Mouse (Mus musculus): ENCODE measurements around the gene Hsd17b13. TPM values are rescaled to one million over a fixed set of nuclear protein-coding genes. Genes with fewer than 3 reads are reported as not detected.

The Hsd17b13 gene
- polyA plus RNA-seq, 1 experiment from 2014 or later = 76.5 TPM

GRCm38 (mm10) chr5:104003955-104004354 is 26.7 kb upstream of the Hsd17b13 start:
- H3K36me3 ChIP-seq (ENCODE audit: control insufficient read depth, insufficient read depth) = peaks cover 64% of the 10 kb centered on the region
- ATAC-seq = no peak
- H3K27me3 ChIP-seq (replicated peaks; ENCODE audit: control insufficient read depth, insufficient read depth, low read length) = no peaks in the 10 kb centered on the region
- H3K4me3 ChIP-seq (ENCODE audit: low read depth, low read length) = no peak overlapping the region
- no peaks in the 10 kb centered on the region for H3K9me3 ChIP-seq (ENCODE audit: control insufficient read depth)
- H3K4me2 ChIP-seq (replicated peaks; ENCODE audit: low read depth) = no peak overlapping the region
- WGBS = 72% methylated on average over 2 of the region's 2 CpGs
- H3K27ac ChIP-seq (ENCODE audit: low read depth, low read length) = no peak overlapping the region
- no peak overlapping the region for H3K9ac ChIP-seq (ENCODE audit: low read depth, low read length)
- TF ChIP-seq CTCF (IDR thresholded peaks at IDR 0.05; ENCODE audit: low read depth) = no peak
- no peaks in the 10 kb centered on the region for H3K4me1 ChIP-seq (replicated peaks; ENCODE audit: control insufficient read depth, insufficient read depth, low read length)

- Histone ChIP-seq H3K36me3 (ENCODE audit: control insufficient read depth, insufficient read depth) (peaks cover 58% of the 10 kb centered on the region), H3K27ac (ENCODE audit: low read depth, low read length) (no peak overlapping the region), H3K4me1 (replicated peaks; ENCODE audit: control insufficient read depth, insufficient read depth, low read length) (no peaks in the 10 kb centered on the region), H3K27me3 (replicated peaks; ENCODE audit: control insufficient read depth, insufficient read depth, low read length) (no peaks in the 10 kb centered on the region), H3K9me3 (ENCODE audit: control insufficient read depth) (no peaks in the 10 kb centered on the region), H3K4me3 (ENCODE audit: low read depth, low read length) (no peak overlapping the region), H3K9ac (ENCODE audit: low read depth, low read length) (no peak overlapping the region), H3K4me2 (replicated peaks; ENCODE audit: low read depth) (no peak overlapping the region)
- ATAC-seq = no peak
- 54% methylated on average over 15 of the region's 15 CpGs for WGBS
- TF ChIP-seq CTCF (IDR thresholded peaks at IDR 0.05; ENCODE audit: low read depth) = no peak
These were observed 26.2 kb upstream of the Hsd17b13 start for GRCm38 (mm10) chr5:104003256-104003931.

GRCm38 (mm10) chr5:104002549-104003255 is 25.5 kb upstream of the Hsd17b13 start:
- TF ChIP-seq CTCF (IDR thresholded peaks at IDR 0.05; ENCODE audit: low read depth) = no peak
- Histone ChIP-seq H3K4me1 (replicated peaks; ENCODE audit: control insufficient read depth, insufficient read depth, low read length) (no peaks in the 10 kb centered on the region), H3K4me2 (replicated peaks; ENCODE audit: low read depth) (no peak overlapping the region), H3K9ac (ENCODE audit: low read depth, low read length) (no peak overlapping the region), H3K36me3 (ENCODE audit: control insufficient read depth, insufficient read depth) (peaks cover 51% of the 10 kb centered on the region), H3K9me3 (ENCODE audit: control insufficient read depth) (no peaks in the 10 kb centered on the region), H3K27ac (ENCODE audit: low read depth, low read length) (no peak overlapping the region), H3K27me3 (replicated peaks; ENCODE audit: control insufficient read depth, insufficient read depth, low read length) (no peaks in the 10 kb centered on the region), H3K4me3 (ENCODE audit: low read depth, low read length) (no peak overlapping the region)
- WGBS = 41% methylated on average over 18 of the region's 18 CpGs
- no peak for ATAC-seq

GRCm38 (mm10) chr5:103999738-104000137 is 22.5 kb upstream of the Hsd17b13 start:
- Histone ChIP-seq H3K36me3 (ENCODE audit: control insufficient read depth, insufficient read depth) (peaks cover 31% of the 10 kb centered on the region), H3K9me3 (ENCODE audit: control insufficient read depth) (no peaks in the 10 kb centered on the region), H3K27ac (ENCODE audit: low read depth, low read length) (no peak overlapping the region), H3K9ac (ENCODE audit: low read depth, low read length) (no peak overlapping the region), H3K4me3 (ENCODE audit: low read depth, low read length) (no peak overlapping the region), H3K4me2 (replicated peaks; ENCODE audit: low read depth) (no peak overlapping the region), H3K27me3 (replicated peaks; ENCODE audit: control insufficient read depth, insufficient read depth, low read length) (no peaks in the 10 kb centered on the region), H3K4me1 (replicated peaks; ENCODE audit: control insufficient read depth, insufficient read depth, low read length) (no peaks in the 10 kb centered on the region)
- peak; percentile 94 for TF ChIP-seq CTCF (IDR thresholded peaks at IDR 0.05; ENCODE audit: low read depth)
- WGBS = 8% methylated on average over 5 of the region's 5 CpGs
- peak; percentile 55 for ATAC-seq

- no peaks in the 10 kb centered on the region for H3K9me3 ChIP-seq (ENCODE audit: control insufficient read depth)
- no peak overlapping the region for H3K4me3 ChIP-seq (ENCODE audit: low read depth, low read length)
- H3K27ac ChIP-seq (ENCODE audit: low read depth, low read length) = no peak overlapping the region
- peaks cover 32% of the 10 kb centered on the region for H3K36me3 ChIP-seq (ENCODE audit: control insufficient read depth, insufficient read depth)
- no peak for ATAC-seq
- H3K27me3 ChIP-seq (replicated peaks; ENCODE audit: control insufficient read depth, insufficient read depth, low read length) = no peaks in the 10 kb centered on the region
- H3K4me1 ChIP-seq (replicated peaks; ENCODE audit: control insufficient read depth, insufficient read depth, low read length) = no peaks in the 10 kb centered on the region
- no peak for TF ChIP-seq CTCF (IDR thresholded peaks at IDR 0.05; ENCODE audit: low read depth)
- H3K4me2 ChIP-seq (replicated peaks; ENCODE audit: low read depth) = no peak overlapping the region
- H3K9ac ChIP-seq (ENCODE audit: low read depth, low read length) = no peak overlapping the region
- WGBS = 50% methylated on average over 5 of the region's 5 CpGs
These were observed 21.5 kb upstream of the Hsd17b13 start for GRCm38 (mm10) chr5:103998739-103999138.

DNA sequence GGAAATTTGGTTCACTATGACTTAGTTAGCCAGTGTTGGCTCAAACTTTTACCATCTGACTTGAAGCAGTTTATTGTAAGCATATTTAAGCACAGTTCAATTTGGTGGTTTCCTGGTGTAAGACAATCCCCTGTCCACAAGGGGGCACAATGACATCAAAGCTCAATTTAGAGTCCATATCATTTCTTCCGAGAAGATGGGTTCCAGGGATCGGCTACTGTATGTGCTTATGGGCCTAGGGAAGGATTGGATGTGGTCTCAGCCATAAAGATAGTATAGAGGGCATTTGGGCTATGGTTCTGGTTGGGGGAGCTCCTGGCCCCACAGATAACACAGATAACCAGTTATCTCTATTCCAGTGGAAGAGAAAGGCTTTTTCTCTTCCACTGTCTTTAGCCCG is 18.0 kb upstream of the Hsd17b13 start:
- peaks cover 23% of the 10 kb centered on the region for H3K36me3 ChIP-seq (ENCODE audit: control insufficient read depth, insufficient read depth)
- no peaks in the 10 kb centered on the region for H3K27me3 ChIP-seq (replicated peaks; ENCODE audit: control insufficient read depth, insufficient read depth, low read length)
- H3K4me1 ChIP-seq (replicated peaks; ENCODE audit: control insufficient read depth, insufficient read depth, low read length) = no peaks in the 10 kb centered on the region
- H3K27ac ChIP-seq (ENCODE audit: low read depth, low read length) = no peak overlapping the region
- peak; percentile 76 for TF ChIP-seq CTCF (IDR thresholded peaks at IDR 0.05; ENCODE audit: low read depth)
- H3K4me3 ChIP-seq (ENCODE audit: low read depth, low read length) = no peak overlapping the region
- WGBS = 57% methylated on average over 3 of the region's 3 CpGs
- H3K9me3 ChIP-seq (ENCODE audit: control insufficient read depth) = no peaks in the 10 kb centered on the region
- ATAC-seq = no peak
- no peak overlapping the region for H3K9ac ChIP-seq (ENCODE audit: low read depth, low read length)
- H3K4me2 ChIP-seq (replicated peaks; ENCODE audit: low read depth) = no peak overlapping the region

All from intestine, postnatal 0 days (tissue).